ENCODE assay signal across 22 mouse cellular contexts in genomic region chr10:123116861-123117260, GRCm38 (mm10).
"Had no signal": no experiment of that assay in that cellular context is flagged by ENCODE, and none has a peak within 500 bp of the region (broad histone marks: within the 10 kb centered on the region; RNA-seq: fewer than 3 reads in every experiment).

No protein-coding gene starts in this region.

- H3K27ac ChIP-seq: kidney, postnatal 0 days; limb, embryonic 10.5 days; limb, embryonic 13.5 days; liver, embryonic 12.5 days; liver, embryonic 15.5 days; lung, embryonic 15.5 days; midbrain, embryonic 10.5 days; midbrain, embryonic 15.5 days; neural tube, embryonic 12.5 days; neural tube, embryonic 15.5 days; stomach, embryonic 15.5 days had no signal

- ATAC-seq: liver, embryonic 12.5 days; midbrain, embryonic 15.5 days had no signal

- H3K4me3 ChIP-seq: limb, embryonic 10.5 days; limb, embryonic 13.5 days; liver, embryonic 12.5 days; liver, embryonic 15.5 days; lung, embryonic 15.5 days; megakaryocyte, embryonic 14.5 days; midbrain, embryonic 10.5 days; midbrain, embryonic 15.5 days; neural tube, embryonic 12.5 days; neural tube, embryonic 15.5 days; stomach, embryonic 15.5 days had no signal

- DNase-seq: kidney, postnatal 4 days; liver; lung, adult 18-20 months; lung, postnatal 10 days; lung, postnatal 36 days; right cerebral cortex, adult 18-20 months; right cerebral cortex, postnatal 14 days; right cerebral cortex, postnatal 4 days; spleen, adult 18-20 months; thymus, postnatal 25 days had no signal
